Mouse (Mus musculus) retina, postnatal 1 day (tissue): ENCODE results near the gene Cfap74.

Experiments
- DNase-seq: peaks from one replicate; pipeline ENCODE4 v3.0.0-alpha.2; 2012

Gene Cfap74

DNA sequence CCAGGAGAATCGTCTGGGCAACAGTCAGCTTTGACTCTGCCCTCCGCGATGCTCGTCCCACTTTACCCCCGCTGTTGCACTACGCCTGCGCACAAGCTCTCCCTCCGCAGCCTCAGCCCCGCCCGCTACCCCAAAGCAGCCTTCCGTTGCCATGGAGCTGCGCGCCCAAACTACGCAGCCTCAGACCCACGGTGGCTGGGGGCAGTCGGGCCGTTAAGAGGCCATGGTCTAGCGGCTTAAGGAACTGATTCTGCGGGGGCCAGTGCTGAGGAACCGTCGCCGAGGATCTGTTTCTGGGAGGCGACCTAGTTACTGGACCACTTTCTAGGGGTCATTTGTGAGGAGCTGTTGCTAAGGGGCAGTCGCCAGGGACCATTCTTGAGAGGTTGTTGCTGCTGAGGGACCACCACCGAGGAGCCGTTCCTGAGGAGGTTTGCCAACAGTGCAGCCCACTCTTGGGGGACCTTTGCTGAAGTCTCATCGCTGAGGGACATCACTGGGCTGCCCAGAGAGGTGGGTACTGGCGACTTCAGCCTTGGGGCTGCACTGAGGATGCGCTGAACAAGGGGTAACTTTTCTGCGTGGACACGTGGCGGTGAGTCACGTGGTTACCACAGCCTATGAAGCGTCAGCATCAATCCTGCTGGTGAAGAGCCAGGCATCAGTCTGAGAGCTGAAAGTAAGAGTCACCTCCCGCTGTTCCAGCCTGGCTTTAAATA, at the start of gene Cfap74:
Gene Cfap74 (plus strand): TSS at position 133 of the 719 bp plus-strand sequence.
- peak; percentile 96 for DNase-seq

DNA sequence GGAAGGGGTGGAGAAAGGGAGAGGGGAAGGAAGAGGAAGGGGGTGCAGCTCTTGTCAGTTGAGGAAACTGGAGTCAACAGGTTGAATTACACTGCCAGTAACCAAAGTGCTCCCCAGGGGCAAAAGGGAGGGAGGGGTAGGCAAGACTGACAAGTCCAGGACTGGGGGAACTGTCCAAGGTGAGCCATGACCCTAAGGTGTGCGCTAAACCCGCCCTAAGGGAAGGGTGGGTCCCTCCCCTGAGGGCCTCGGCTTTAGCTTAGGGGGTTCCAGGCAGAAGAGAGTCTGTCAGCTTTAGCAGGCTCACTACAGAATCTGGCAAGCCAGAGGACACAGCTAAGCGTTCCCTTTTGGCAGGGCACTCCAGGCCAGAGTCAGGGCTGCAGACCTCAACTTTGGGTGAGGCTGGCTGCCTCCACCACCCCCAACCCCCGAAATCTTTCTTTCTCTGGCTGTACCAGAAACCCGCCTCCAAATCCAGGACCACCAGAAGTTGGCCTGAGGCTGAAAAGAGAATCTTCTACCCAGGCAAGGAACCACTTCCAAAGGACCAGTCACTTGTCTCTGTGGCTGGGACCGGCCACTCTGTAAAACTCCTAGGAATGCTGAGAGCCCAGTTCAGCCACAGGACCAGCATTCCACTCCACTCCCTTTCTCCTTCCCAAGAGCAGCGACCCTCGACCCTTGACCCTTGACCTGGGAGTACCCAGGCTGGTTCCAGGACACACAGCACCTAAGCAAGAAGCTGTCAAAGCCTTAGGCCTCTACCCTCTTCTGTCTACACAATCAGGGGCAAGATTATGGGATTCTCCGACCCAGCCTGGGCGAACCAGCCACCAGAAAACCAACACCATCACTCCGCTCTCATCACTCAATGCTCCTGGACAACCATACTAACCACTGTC, 49.2 kb upstream of the Cfap74 start:
- no peak for DNase-seq

DNA sequence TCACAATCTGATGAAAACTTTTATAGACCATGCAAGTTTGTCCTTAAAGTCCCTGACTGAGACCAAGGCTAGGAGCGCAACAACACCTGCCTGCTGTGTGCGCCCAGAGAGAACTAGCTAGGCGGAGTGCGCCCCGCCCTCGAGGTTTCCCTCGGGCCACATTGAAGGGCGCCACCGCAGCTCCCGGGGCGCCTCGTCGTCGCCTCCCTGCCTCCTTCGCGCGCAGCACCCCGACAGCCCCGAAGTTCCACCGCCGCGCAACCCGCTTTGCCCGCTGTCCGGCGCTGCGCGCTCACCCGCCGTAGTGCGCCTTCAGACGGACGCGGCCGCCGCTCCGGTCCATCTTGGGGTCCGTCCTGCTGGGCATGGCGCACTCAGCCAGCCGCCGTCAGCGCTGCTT, 48.1 kb upstream of the Cfap74 start:
- DNase-seq, result no peak

DNA sequence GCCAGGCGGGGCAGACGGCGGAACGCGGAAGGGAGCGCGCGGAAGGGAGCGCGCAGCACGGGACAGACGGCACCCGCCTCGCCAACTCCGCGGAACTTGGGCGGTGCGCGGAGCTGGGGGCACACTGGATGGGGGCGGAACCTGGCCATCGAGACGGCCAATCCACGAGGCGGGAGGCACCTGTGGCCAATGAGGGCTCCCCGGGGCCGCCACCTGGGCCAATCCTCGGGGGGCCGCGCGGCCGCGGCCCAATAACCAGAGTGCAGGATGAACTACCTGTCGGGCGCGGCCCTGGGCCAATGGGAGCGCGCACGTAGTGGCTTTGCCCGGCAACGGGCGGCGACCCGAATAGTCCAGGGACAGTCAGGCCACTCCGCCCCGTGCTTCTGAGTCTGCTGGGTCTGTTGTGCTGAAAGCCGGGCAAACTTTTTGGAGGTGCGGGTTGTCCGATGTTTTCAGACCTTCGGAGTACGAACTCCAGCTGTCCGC, 47.6 kb upstream of the Cfap74 start, which contains the start of gene Prkcz:
Gene Prkcz (minus strand): TSS at position 59 of the 489 bp plus-strand sequence.
- DNase-seq, result peak; percentile 76

DNA sequence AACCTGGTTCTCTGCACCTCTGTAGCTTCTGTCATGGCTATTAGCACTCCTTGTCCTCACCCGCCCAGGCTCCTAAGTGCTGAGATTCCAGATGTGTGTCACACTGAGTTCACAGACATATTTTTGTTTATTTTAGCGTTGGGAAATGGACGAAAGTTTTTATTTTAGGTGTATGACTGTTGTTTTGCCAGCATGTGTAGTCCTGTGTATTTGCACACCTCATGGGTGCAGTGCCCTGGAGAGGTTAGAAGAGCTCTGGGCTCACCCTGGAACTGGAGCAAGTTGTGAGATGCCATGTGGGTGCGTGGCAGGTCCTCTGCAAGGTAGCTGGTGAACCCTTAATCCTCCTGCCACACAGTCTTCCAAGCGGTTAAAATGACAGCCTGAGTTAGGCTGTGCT, 46.5 kb upstream of the Cfap74 start:
- DNase-seq, result no peak

DNA sequence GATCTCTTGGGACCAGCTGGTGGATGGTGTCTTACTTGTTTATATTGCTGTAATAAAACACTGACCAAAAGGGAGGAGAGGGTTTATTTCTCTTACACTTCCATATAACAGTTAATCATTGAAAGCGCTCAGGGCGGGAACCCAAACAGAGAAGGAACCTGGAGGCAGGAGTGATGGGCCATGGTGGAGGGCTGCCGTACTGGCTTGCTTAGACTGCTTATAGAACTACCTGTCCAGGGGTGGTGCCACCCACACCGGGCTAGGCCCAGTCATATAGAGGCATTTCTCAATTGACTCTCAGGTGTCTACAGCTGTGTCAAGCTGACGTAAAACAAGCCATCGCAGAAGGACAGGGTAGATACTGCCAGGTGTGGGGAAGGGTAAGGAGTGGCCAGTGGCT, 42.2 kb upstream of the Cfap74 start:
- no peak for DNase-seq

DNA sequence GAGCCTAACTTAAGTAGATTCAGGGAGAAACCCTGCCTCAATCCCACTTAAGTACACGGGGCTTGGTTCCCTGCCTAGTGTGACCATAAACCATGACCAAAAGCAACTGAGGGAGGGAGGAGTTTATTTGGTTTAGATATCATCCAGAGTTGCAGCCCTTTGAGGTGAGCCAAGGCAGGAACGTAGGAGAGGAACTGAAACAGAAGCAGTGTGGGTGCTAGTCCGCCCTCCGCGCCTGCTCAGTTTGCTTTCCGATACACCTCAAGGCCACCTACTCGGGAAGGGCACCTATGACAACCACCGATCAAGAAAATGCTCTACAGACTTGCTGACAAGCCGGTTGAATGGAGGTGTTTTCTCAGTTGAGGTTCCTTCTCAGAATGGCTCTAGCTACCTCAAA, 41.3 kb upstream of the Cfap74 start:
- DNase-seq, result no peak

DNA sequence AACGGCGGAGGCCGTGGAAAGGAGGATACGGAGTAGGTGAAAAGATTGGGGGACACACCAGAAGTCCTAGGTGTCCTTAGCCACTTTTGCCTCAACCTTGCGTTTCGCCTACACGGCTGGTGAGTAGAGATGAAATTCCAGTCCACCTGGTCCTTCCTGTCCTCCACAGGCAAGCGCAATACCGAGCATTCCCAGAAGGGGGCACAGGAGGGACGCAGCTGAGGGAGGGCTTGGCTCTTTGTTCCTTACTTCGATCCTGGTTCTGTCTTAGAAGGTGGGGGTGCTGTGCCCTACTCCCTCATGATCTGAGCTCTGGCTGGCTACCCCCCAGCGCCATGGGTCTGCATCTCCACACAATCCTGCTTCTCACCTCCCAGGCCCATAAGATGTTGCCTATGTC, 40.3 kb upstream of the Cfap74 start:
- peak; percentile 75 for DNase-seq

DNA sequence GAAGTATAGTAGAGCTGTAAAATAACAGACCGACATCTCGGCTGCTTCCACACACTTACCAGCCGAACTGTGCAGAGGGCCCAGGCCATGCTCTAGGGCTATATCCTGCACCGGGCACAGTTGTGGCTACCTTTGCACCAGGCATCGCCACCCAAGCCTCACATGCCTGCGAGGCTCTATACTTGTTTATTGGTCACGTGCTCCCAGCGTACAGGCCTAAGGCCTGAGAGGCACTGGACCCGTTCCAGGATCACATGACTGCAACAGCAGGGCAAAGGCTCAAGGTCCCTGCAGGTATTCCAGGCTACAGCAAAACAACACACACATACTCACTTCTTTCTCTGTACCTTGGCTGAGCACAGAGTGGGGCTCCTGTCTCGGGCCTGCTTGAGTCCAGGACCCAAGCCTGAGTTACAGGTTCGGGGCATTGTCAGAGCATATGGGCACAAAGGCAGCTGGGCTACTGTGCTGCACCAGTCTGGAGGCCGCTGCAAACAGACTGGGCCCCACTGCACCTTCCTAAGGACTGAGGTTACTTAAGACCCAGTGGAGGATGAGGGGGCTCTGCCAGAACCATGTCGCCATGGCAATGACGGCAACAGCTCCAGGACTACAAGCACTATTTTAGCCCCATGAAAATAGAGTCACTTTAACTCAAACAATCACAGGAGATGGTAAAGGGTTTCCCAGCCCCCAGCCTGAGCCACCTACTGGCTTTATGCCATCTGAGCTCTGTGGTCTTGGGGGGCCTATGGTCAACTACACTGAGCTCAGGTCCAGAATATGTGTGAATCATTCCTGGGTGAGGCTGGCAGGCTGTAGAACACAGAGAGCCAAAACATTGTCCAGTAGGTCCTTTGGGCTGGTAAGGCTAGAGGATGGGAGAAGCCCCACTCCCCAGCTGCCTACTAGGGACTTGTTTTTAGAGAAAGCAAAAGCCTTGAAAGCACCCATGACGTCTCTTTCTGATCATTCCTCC, 38.0 kb upstream of the Cfap74 start:
- no peak for DNase-seq

DNA sequence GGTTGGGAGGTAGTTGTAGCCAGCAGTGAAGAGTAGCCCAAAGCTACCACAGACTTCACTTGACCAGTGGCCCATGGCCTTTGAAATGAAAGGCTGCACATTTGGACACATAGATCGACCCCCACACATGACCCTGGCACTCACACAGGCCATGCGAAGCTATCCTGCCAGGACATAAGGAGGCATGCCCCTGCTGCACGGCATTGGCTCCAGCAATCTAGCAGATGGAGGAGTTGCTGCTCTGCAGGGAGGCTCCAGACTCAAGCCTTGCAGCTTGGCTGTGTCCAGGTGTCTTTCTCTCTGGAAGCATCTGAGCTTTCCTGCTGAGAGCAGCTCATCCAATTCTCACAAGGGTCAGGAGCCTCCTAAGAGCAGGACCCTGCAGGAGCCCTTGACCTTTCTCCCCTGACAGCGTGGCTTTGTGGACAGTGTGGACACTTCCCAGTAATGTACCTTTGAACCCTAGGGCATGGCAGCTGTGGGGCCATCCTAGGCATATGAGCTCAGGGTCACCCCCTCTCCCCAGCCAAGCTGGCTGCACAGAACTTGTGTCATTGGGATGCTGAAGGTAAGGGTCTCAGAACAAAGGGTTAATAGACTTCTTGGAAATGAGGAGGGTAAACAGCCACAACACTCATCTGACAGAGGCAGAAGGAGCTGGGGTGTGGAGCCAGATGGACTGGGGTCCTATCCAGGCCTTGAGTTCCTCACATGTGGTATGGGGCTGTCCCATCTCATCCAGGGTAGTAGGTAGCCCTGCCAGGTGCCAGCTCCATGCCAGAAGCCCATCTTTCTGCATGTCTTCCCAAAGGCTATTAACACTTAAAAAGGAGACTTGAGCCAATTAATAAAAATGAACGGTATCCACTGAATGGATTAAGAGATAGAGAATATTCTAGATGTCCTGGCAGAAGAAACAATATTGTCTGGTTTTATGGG, 36.9 kb upstream of the Cfap74 start:
- DNase-seq, result no peak

DNA sequence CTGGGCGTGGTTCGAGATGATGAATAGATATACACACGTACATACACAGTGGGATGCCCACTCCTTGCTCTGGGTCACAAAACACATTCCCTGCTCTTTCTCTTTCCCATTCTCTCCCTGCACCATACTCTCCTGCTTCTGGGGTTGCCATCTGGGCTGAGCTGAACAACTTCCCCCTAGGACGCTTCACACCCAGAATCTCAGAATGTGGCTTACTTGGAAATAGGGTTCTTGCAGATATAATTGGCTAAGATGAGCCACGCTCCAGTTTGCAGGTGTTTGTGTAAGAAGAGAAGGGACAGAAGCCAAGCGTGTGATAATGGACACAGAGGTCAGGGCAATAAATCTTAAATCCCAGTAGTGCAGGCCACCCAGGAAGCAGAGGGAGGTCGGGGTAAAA, 27.0 kb upstream of the Cfap74 start:
- DNase-seq, result no peak

DNA sequence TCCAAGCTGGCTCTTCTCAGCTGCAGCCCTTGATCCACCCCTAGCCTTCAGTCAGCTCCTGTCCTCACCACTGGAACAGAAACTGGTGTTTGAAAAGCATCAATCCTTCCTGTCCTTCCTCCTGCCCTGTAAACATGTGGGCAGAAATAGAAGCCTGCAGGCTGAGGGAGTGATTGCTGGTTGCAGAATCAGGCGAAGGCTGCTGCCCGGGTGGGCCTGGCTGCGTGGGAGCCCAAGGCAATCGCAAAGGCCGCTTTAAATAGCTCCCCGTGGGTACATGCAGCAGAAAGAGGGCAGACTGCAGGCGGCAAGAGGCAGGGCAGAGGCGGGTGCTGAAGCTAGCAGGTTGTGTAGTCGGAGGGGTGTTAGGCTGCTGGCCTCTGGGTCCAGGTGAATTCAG, 26.2 kb upstream of the Cfap74 start:
- peak; percentile 28 for DNase-seq

DNA sequence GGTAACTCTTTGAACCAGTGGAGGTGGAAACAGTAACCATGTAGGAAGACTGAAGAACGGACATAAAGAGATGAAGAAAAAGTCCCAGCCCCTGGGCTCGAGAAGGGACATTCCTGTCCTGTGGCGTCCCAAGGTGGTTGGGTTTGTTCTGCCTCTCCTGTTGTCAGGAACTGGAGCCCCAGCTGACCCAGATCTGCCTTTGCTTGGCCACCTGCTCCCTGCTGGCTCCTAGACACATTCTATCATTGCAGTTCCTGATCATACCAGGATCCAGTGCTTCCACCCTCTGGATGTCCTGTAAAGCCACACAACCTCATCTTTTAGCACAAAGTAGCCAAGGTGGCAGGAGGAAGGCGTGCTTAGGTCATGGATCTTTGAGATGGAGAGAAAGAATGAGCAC, 25.7 kb upstream of the Cfap74 start:
- no peak for DNase-seq

DNA sequence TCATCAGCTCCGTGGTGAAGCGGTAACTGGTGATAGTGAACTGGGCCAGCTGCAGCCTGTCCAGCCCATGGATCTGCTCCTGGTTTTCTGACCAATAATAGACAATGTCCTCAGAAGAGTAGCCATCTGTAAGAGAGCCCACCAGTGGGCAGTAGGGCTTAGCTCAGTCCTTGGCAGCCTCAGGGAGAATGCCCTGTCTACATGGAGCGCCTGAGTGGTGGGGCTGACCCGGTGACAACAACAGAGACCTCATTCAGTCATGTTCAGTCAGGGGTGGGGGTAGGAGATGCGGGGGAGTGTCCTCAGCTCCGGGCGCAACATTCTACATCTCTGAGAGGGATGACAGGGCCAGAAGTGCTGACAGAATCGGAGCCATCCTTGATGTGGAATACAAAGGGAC, 21.8 kb upstream of the Cfap74 start:
- peak; percentile 84 for DNase-seq

DNA sequence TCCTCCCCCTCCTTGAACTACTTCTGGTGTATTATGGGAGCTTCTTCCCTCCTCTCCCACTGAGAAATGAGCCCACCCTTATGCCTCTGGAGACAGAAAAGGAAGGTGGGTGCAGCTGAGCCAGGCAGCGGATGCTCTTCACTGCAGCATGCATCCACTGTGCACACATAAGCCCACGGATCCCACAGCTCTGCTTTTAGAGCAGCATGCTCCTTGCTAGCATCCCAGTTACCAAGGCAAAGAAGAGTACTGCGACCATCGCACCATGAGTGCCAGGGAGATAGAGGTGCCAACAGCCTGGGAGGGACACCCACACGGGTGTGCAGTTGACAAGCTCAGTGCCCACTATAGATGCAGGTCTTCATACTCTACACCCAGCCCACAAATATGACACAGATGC, 13.5 kb upstream of the Cfap74 start:
- DNase-seq, result no peak

DNA sequence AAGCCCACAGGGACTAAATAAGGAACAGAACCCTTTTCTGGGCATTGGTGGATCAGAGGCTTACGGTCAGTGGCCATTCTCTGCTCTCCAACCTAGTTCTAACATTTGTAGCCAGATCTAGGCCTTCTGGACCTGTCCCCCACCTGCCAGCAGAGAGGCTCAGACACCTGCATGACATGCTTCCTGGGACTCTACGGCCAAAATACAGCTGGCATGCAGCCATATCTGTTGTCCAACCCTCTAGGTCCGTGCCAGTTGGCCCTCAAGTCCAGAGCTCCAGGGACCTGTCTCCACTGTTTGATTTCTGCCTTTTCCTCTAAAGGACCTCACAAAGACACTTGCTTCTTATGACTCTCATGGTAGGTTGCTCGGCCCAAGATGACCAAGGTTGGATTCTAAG, 12.2 kb upstream of the Cfap74 start:
- no peak for DNase-seq

DNA sequence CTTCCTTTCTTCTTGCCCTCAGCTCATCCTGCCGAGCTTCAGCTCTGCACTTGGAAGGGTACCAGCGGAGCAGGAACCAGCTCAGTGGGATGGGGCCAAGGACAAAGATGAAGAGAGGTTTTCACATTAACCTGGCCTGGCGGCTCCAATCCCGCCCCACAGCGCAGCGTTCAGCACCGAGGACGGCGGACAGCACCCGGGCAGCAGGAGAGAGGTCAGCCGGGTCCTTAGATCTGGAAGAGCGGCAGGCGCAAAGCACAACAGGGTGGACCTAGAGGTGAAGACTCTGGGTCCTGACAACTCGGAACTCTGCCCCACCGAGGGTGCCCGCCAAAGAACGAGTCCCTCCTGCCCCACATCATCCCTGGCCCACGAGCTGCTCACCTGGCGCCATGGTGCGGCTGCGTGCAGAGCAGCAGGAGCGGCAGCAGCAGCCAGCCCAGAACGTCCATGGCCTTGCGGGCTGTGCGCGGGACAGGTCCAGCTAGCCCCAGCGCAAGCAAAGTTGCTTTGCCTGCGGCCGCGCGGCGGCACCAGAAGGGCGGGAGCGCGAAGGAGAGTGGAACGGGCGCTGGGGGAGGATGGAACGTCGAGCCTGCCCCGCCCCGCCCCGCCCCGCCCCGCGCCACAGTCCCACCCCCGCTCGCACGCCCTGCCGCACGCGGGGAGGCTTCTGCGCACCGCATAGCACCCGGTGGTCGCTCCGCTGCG, 11.3 kb upstream of the Cfap74 start, which contains the start of gene Gabrd:
Gene Gabrd (minus strand): TSS at position 602 of the 711 bp plus-strand sequence.
- DNase-seq, result peak; percentile 62

DNA sequence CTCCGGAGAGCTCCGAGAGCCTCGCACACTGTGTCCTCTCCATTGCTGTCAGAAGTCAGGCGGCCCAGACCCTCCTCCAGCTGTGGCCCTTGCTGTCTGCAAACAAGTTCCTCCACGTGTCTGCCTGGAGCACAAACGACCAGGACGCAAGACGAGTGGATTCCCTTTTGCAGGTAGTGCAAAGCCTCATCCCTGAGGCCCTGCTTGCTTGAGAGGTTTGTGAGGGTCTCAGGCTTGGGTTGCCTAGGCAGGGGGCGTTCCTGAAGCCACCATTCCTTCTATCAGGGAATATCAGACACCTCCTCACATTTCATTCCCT, 10.8 kb upstream of the Cfap74 start:
- DNase-seq, result no peak

DNA sequence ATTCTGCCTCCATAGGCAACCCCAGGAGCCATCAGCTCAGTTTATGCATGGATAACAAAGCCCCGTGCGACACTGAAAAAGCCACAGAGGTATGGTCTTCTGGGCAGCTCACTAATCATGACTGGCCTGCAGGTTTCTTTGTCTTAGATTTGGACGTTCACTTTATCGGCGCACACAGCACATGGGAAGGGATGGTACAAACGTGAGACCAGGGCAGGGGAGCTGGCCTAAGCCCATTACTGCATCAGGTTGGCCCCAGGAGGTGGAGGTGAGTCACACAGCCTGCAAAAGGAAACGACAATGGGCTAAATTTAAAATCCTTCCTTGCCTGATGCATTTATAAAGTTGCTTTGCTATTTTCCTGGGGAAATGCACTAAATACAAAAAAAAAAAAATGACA, 7.9 kb upstream of the Cfap74 start:
- no peak for DNase-seq

DNA sequence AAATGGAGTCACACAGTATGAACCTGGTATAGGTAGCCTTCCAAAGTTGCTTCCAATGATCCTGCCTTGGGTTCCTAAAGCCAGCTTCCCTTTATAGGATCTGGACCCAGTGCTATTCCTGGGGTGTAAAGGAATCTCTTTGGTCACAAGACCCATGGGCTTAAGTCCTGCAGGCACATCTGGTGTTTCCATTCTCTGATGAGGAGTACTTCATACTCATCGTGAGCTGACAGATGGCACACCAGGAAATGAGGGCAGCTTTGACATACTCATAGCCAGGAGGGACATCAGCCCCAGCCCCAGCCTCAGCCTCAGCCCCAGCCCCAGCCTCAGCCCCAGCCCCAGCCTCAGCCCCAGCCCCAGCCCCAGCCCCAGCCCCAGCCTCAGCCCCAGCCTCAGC, 6.5 kb upstream of the Cfap74 start:
- DNase-seq, result peak; percentile 47

DNA sequence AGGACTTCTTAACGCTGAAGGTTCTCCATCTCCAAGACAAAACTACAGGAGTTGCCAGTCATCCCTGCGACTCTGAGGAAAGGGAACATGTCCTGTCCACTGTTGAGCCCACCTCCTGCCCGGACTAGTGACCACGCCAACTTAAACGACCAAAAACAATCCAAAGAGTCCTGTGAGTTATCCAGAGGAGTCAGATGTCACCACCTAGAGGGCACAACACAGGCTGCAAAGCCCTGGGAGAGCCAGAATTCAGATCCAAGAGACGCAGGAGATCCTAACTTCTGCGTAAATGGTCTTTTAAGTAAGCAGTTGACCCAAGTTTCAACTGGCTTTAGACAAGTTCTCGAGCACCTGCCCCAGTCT, 314 bp upstream of the Cfap74 start:
- DNase-seq, result no peak
